Comparison of ENCODE assay signal across 16 mouse cellular contexts in genomic region chr4:94928743-94929142, GRCm38 (mm10). TPM values are rescaled to one million over a fixed set of nuclear protein-coding genes. Genes with fewer than 3 reads are reported as not detected.
DNase-seq lines count a peak whose midpoint lies in the region; TF ChIP-seq lines count a peak whose summit lies in the region.
"Had no signal": no experiment of that assay in that cellular context is flagged by ENCODE, and none has a peak within 500 bp of the region (broad histone marks: within the 10 kb centered on the region; RNA-seq: fewer than 3 reads in every experiment).

Eqtn (minus strand) TSS chr4:94928843.

- no peak for TF ChIP-seq CTCF in testis, adult 2 months (IDR thresholded peaks at IDR 0.05; ENCODE audit: control insufficient read depth, insufficient read depth, insufficient replicate concordance, low read depth, low read length)

- H3K4me1 ChIP-seq in testis, adult 2 months (ENCODE audit: control insufficient read depth, insufficient read depth, low read length): no peaks in the 10 kb centered on the region

- H3K27me3 ChIP-seq in testis, adult 2 months (ENCODE audit: control insufficient read depth, insufficient read depth, low read length): no peaks in the 10 kb centered on the region
- H3K27me3 ChIP-seq: CH12.LX, Patski had no signal

- peak within 1 kb of the TSS; percentile 74; the same call in 1 of the 2 replicates for H3K4me3 ChIP-seq in testis, adult 2 months (ENCODE audit: control insufficient read depth, low read depth, low read length)

- no peak within 1 kb of the TSS for H3K27ac ChIP-seq in testis, adult 2 months (ENCODE audit: control insufficient read depth, insufficient read depth, low read depth, low read length)

- no peaks in the 10 kb centered on the region for H3K36me3 ChIP-seq in testis, adult 2 months (ENCODE audit: control insufficient read depth, insufficient read depth, low read length)
- H3K36me3 ChIP-seq: G1E had no signal

- no peak for DNase-seq in testis, postnatal 10 days (ENCODE audit: low spot score)
- DNase-seq: adrenal gland, adult 2 months; adrenal gland, adult 8-10 months; adrenal gland, postnatal 10 days; adrenal gland, postnatal 14 days; adrenal gland, postnatal 25 days; adrenal gland, postnatal 36 days; B cell, adult 2 months; cerebellum, adult 11 months; cerebellum, adult 11-12 months; cerebellum, adult 18-20 months; cerebellum, adult 2 months had no signal

- TF ChIP-seq POLR2A in testis, adult 2 months (IDR thresholded peaks at IDR 0.05; ENCODE audit: control insufficient read depth, low read depth, low read length): no peak

RNA-seq across cellular contexts. Expression of gene Eqtn, which starts in this region (rescaled TPM):
- 54.0 and 80.7 TPM in 2 replicates for polyA plus RNA-seq in testis, adult 2 months (2012; rRNA removed)
- polyA plus RNA-seq: G1E, Patski had no signal
